Mouse (Mus musculus) G1E (cell line): ENCODE measurements at regions not wholly inside any gene's neighbourhood (a gene's known extent, or its start where the extent isn't known, plus 50 kb on each side); places are given as distances from the start of the nearest gene placed in this dataset.

Experiments used
- CTCF ChIP-seq: IDR thresholded peaks from 2 replicates; pipeline ENCODE4 v1.5.1; 2012; ENCODE audit warnings: low read depth, low read length, inconsistent platforms, mixed read lengths
- GATA1 ChIP-seq: IDR thresholded peaks from 2 replicates; pipeline ENCODE4 v1.6.1; 2012; ENCODE audit warnings: borderline replicate concordance, low read length, inconsistent platforms, mixed read lengths
- POLR2AphosphoS5 ChIP-seq: IDR thresholded peaks from 2 replicates; pipeline ENCODE4 v1.6.1; 2012; ENCODE audit warnings: low read depth, low read length, inconsistent platforms; ENCODE audit not compliant: insufficient replicate concordance
- TAL1 ChIP-seq: conservative IDR thresholded peaks from 2 replicates; pipeline ENCODE4 v1.6.1; 2012; ENCODE audit warnings: low read depth, low read length, inconsistent platforms, mixed read lengths

DNA sequence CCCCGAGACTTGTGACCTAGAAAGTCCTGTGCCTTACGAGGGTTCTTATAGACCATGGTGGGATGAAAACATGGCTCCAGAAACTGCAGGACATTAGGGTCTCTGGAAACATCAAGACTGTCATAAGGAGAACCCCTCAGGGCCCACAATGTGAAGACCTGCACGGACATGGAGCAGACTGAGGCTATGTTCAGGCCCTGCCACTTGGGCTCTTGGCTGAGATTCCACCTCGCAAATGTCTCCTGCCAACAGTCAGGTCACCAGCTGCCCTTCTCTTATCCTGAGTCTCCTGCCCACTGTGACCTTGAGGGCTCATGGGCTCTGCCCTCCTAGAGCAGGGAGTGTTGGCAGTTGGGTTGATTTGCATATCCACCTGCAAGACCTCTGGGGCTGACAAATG is 202.9 kb downstream of the Prex1 start:
- no peak for TF ChIP-seq CTCF
- no peak for TF ChIP-seq GATA1
- no peak for TF ChIP-seq POLR2AphosphoS5
- no peak for TF ChIP-seq TAL1
